Mouse (Mus musculus): Measurements from ENCODE around the gene Nfia. TPM values are rescaled to one million over a fixed set of nuclear protein-coding genes. Genes with fewer than 3 reads are reported as not detected.

The Nfia gene
- polyA plus RNA-seq, 1 experiment from 2014 or later = 49.2 TPM

- H3K4me3 ChIP-seq (replicated peaks; ENCODE audit: low read length) = no peak overlapping the region
- no peaks in the 10 kb centered on the region for H3K27me3 ChIP-seq (ENCODE audit: control insufficient read depth, insufficient read depth, low read length)
- no peak overlapping the region for H3K27ac ChIP-seq
- no peak for ATAC-seq (ENCODE audit: low FRiP score)
- no peaks in the 10 kb centered on the region for H3K4me1 ChIP-seq (replicated peaks; ENCODE audit: control insufficient read depth, insufficient read depth, low read length)
- WGBS = 86% methylated on average over 1 of the region's 1 CpGs
- no peak overlapping the region for H3K9ac ChIP-seq
- H3K36me3 ChIP-seq (replicated peaks; ENCODE audit: control insufficient read depth, insufficient read depth) = no peaks in the 10 kb centered on the region
- DNase-seq (ENCODE audit: low spot score) = no peak
- no peaks in the 10 kb centered on the region for H3K9me3 ChIP-seq (ENCODE audit: control insufficient read depth, low read length)
- H3K4me2 ChIP-seq (replicated peaks) = no peak overlapping the region
These were observed 119.1 kb downstream of the Nfia start for GRCm38 (mm10) chr4:97891611-97892010.

- Histone ChIP-seq H3K27ac (peak overlapping the region; percentile 52), H3K9me3 (ENCODE audit: control insufficient read depth, low read length) (no peaks in the 10 kb centered on the region), H3K27me3 (ENCODE audit: control insufficient read depth, insufficient read depth, low read length) (no peaks in the 10 kb centered on the region), H3K4me3 (replicated peaks; ENCODE audit: low read length) (no peak overlapping the region), H3K4me2 (replicated peaks) (no peak overlapping the region), H3K4me1 (replicated peaks; ENCODE audit: control insufficient read depth, insufficient read depth, low read length) (no peaks in the 10 kb centered on the region), H3K36me3 (replicated peaks; ENCODE audit: control insufficient read depth, insufficient read depth) (no peaks in the 10 kb centered on the region), H3K9ac (no peak overlapping the region)
- 70% methylated on average over 10 of the region's 10 CpGs for WGBS
- ATAC-seq (ENCODE audit: low FRiP score) (no peak), DNase-seq (ENCODE audit: low spot score) (no peak)
These were observed 121.7 kb downstream of the Nfia start for GRCm38 (mm10) chr4:97893915-97894884.

GRCm38 (mm10) chr4:97895940-97896339, 123.4 kb downstream of the Nfia start:
- ATAC-seq (ENCODE audit: low FRiP score) = no peak
- Histone ChIP-seq H3K36me3 (replicated peaks; ENCODE audit: control insufficient read depth, insufficient read depth) (no peaks in the 10 kb centered on the region), H3K9me3 (ENCODE audit: control insufficient read depth, low read length) (no peaks in the 10 kb centered on the region), H3K4me1 (replicated peaks; ENCODE audit: control insufficient read depth, insufficient read depth, low read length) (no peaks in the 10 kb centered on the region), H3K27me3 (ENCODE audit: control insufficient read depth, insufficient read depth, low read length) (no peaks in the 10 kb centered on the region), H3K4me2 (replicated peaks) (no peak overlapping the region), H3K4me3 (replicated peaks; ENCODE audit: low read length) (no peak overlapping the region), H3K9ac (no peak overlapping the region), H3K27ac (no peak overlapping the region)
- 96% methylated on average over 5 of the region's 5 CpGs for WGBS
- no peak for DNase-seq (ENCODE audit: low spot score)

- peak overlapping the region; percentile 28; the same call in 1 of the 2 replicates for H3K27ac ChIP-seq
These were observed 127.9 kb downstream of the Nfia start for GRCm38 (mm10) chr4:97900256-97900944.

GRCm38 (mm10) chr4:97905826-97906225, 133.3 kb downstream of the Nfia start:
- peaks cover 11% of the 10 kb centered on the region for H3K4me1 ChIP-seq (replicated peaks; ENCODE audit: control insufficient read depth, insufficient read depth, low read length)
- WGBS = 60% methylated on average over 4 of the region's 4 CpGs
- H3K27me3 ChIP-seq (ENCODE audit: control insufficient read depth, insufficient read depth, low read length) = no peaks in the 10 kb centered on the region
- H3K36me3 ChIP-seq (replicated peaks; ENCODE audit: control insufficient read depth, insufficient read depth) = no peaks in the 10 kb centered on the region
- H3K9me3 ChIP-seq (ENCODE audit: control insufficient read depth, low read length) = no peaks in the 10 kb centered on the region
- no peak overlapping the region for H3K27ac ChIP-seq
- no peak overlapping the region for H3K4me3 ChIP-seq (replicated peaks; ENCODE audit: low read length)
- no peak for ATAC-seq (ENCODE audit: low FRiP score)
- no peak for DNase-seq (ENCODE audit: low spot score)
- no peak overlapping the region for H3K4me2 ChIP-seq (replicated peaks)
- no peak overlapping the region for H3K9ac ChIP-seq

More at GRCm38 (mm10) chr4:97900256-97900944, 127.9 kb downstream of the Nfia start:
- H3K9ac ChIP-seq = no peak overlapping the region
- ATAC-seq (ENCODE audit: low FRiP score) (no peak), DNase-seq (ENCODE audit: low spot score) (no peak)
- 68% methylated on average over 12 of the region's 12 CpGs for WGBS
- H3K27me3 ChIP-seq (ENCODE audit: control insufficient read depth, insufficient read depth, low read length) = no peaks in the 10 kb centered on the region
- no peaks in the 10 kb centered on the region for H3K36me3 ChIP-seq (replicated peaks; ENCODE audit: control insufficient read depth, insufficient read depth)
- H3K4me2 ChIP-seq (replicated peaks) = no peak overlapping the region
- H3K9me3 ChIP-seq (ENCODE audit: control insufficient read depth, low read length) = no peaks in the 10 kb centered on the region
- H3K4me3 ChIP-seq (replicated peaks; ENCODE audit: low read length) = no peak overlapping the region
- no peaks in the 10 kb centered on the region for H3K4me1 ChIP-seq (replicated peaks; ENCODE audit: control insufficient read depth, insufficient read depth, low read length)

- H3K9ac ChIP-seq = no peak overlapping the region
- H3K27me3 ChIP-seq (ENCODE audit: control insufficient read depth, insufficient read depth, low read length) = no peaks in the 10 kb centered on the region
- H3K9me3 ChIP-seq (ENCODE audit: control insufficient read depth, low read length) = no peaks in the 10 kb centered on the region
- no peaks in the 10 kb centered on the region for H3K36me3 ChIP-seq (replicated peaks; ENCODE audit: control insufficient read depth, insufficient read depth)
- no peak overlapping the region for H3K4me3 ChIP-seq (replicated peaks; ENCODE audit: low read length)
- no peak overlapping the region for H3K4me2 ChIP-seq (replicated peaks)
- peaks cover 20% of the 10 kb centered on the region for H3K4me1 ChIP-seq (replicated peaks; ENCODE audit: control insufficient read depth, insufficient read depth, low read length)
- H3K27ac ChIP-seq = peak overlapping the region; percentile 24; the same call in 1 of the 2 replicates
- ATAC-seq (ENCODE audit: low FRiP score) = no peak
- DNase-seq (ENCODE audit: low spot score) = no peak
- WGBS = 69% methylated on average over 4 of the region's 4 CpGs
These were observed 136.1 kb downstream of the Nfia start for GRCm38 (mm10) chr4:97908576-97909147.

- ATAC-seq (ENCODE audit: low FRiP score) (peak; percentile 42; the same call in 1 of the 2 replicates), DNase-seq (ENCODE audit: low spot score) (no peak)
- Histone ChIP-seq H3K36me3 (replicated peaks; ENCODE audit: control insufficient read depth, insufficient read depth) (no peaks in the 10 kb centered on the region), H3K27me3 (ENCODE audit: control insufficient read depth, insufficient read depth, low read length) (no peaks in the 10 kb centered on the region), H3K9me3 (ENCODE audit: control insufficient read depth, low read length) (no peaks in the 10 kb centered on the region), H3K4me1 (replicated peaks; ENCODE audit: control insufficient read depth, insufficient read depth, low read length) (peaks cover 28% of the 10 kb centered on the region), H3K9ac (no peak overlapping the region), H3K27ac (peak overlapping the region; percentile 74), H3K4me2 (replicated peaks) (peak overlapping the region; percentile 8), H3K4me3 (replicated peaks; ENCODE audit: low read length) (no peak overlapping the region)
- 76% methylated on average over 9 of the region's 9 CpGs for WGBS
These were observed 137.7 kb downstream of the Nfia start for GRCm38 (mm10) chr4:97910115-97910776.

- Histone ChIP-seq H3K4me1 (replicated peaks; ENCODE audit: control insufficient read depth, insufficient read depth, low read length) (peaks cover 28% of the 10 kb centered on the region), H3K27ac (peak overlapping the region; percentile 74), H3K4me2 (replicated peaks) (peak overlapping the region; percentile 8), H3K4me3 (replicated peaks; ENCODE audit: low read length) (no peak overlapping the region), H3K36me3 (replicated peaks; ENCODE audit: control insufficient read depth, insufficient read depth) (no peaks in the 10 kb centered on the region), H3K9ac (no peak overlapping the region), H3K9me3 (ENCODE audit: control insufficient read depth, low read length) (no peaks in the 10 kb centered on the region), H3K27me3 (ENCODE audit: control insufficient read depth, insufficient read depth, low read length) (no peaks in the 10 kb centered on the region)
- WGBS = 69% methylated on average over 27 of the region's 27 CpGs
- peak; percentile 74 for DNase-seq (ENCODE audit: low spot score)
- peak; percentile 84 for ATAC-seq (ENCODE audit: low FRiP score)
These were observed 138.4 kb downstream of the Nfia start for GRCm38 (mm10) chr4:97910777-97911580.
